Mouse (Mus musculus): ENCODE data around the gene Syngr2. TPM values are rescaled to one million over a fixed set of nuclear protein-coding genes. Genes with fewer than 3 reads are reported as not detected.

The Syngr2 gene
- total RNA-seq, 2 experiments from 2014 or later = 12.3 to 12.4 TPM

DNA sequence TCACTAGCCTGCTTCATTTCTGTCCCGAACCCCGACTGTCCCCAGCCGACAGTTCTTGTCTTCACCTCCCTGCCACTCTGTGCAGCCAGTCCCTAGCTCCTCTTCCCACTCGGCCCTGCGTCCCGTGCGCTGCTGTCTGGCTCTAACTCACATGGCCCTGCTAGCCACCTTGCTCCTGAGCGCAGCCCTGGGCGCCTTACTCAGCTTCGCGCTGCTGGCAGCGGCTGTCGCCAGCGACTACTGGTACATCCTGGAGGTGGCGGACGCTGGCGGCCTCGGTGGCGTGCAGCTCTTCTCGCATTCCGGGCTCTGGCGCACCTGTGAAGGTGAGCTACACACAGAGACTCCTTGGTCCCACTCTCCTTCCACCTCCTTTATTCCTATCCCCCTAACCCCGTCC is 51.1 kb downstream of the Syngr2 start, which contains the start of gene Tmem235:
Gene Tmem235, plus strand, starts transcription at position 152 of the 400 bp plus-strand sequence.
- DNase-seq (ENCODE audit: low spot score in 2 of 2) = no peak

DNA sequence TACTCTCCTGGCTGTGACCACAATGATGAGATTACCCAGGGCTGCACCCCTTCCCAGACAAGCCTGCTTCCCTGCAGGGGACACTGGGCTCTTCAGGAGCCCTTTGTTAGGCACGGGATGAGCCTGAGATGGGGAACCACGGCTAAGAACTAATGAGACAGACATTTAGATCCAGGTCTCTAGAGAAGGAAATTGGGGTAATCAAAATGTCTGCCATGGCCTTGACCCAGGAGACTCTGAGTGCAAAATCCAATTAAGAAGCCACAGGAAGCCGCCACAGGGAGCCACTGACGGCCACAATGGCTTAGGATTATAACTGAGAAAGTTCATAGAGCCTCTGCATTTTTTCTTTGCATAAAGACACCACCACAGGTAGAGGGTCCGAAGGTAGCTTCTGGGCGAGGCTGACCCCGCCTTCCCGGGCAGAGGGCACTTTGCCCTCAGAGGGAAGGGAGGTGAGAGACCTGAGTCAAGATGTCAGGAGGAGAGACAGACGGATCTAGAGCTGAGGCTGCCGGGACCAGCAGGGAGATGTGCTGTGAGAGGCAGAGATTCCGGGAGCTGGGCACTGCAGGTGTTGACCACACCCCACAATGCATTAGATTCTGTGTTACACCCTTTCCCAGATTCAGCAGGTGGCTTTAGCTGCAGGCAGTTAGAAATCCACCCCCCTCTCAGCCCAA is 53.8 kb downstream of the Syngr2 start:
- no peak for DNase-seq (ENCODE audit: low spot score in 2 of 2)

Other genes with a start within 250 kb of the Syngr2 start
- gene Tnrc6c, start 155.4 kb upstream of the Syngr2 start, total RNA-seq (2021) = 10 to 100 TPM; 66.1 to 67.7 TPM
- 1 to 10 TPM in 1 of 2 experiments, under 1 TPM in 1; 0.72 to 1.1 TPM for gene Tmc8, start 27.6 kb upstream of the Syngr2 start, total RNA-seq (2021)
- gene Tmc6, start 27.5 kb upstream of the Syngr2 start, total RNA-seq (2021) = 10 to 100 TPM in 1 of 2 experiments, 1 to 10 TPM in 1; 5.9 to 10.6 TPM
- gene 6030468B19Rik, start 12.0 kb upstream of the Syngr2 start, total RNA-seq (2021) = under 1 TPM in 1 of 2 experiments, not detected in 1; 0.40 TPM
- 1 to 10 TPM; 1.5 to 2.2 TPM for gene Gm20708, start within 50 bp of the Syngr2 start, total RNA-seq (2021)
- gene Afmid, start 16.3 kb downstream of the Syngr2 start, total RNA-seq (2021) = 1 to 10 TPM; 3.3 to 7.3 TPM
- gene Tk1, start 16.4 kb downstream of the Syngr2 start, total RNA-seq (2021) = under 1 TPM; 0.43 to 0.50 TPM
- gene Birc5, start 39.6 kb downstream of the Syngr2 start, total RNA-seq (2021) = 1 to 10 TPM in 1 of 2 experiments, under 1 TPM in 1; 0.82 to 1.1 TPM
- gene Tmem235, start 51.1 kb downstream of the Syngr2 start, total RNA-seq (2021) = not detected
- 1 to 10 TPM; 2.8 to 3.0 TPM for gene Tha1, start 63.8 kb downstream of the Syngr2 start, total RNA-seq (2021)
- gene Socs3, start 160.4 kb downstream of the Syngr2 start, total RNA-seq (2021) = 1 to 10 TPM; 1.0 to 1.3 TPM
- gene Pgs1, start 176.6 kb downstream of the Syngr2 start, total RNA-seq (2021) = 10 to 100 TPM; 78.8 to 81.7 TPM